Mouse (Mus musculus): ENCODE measurements around the gene Apol7e. TPM values are rescaled to one million over a fixed set of nuclear protein-coding genes. Genes with fewer than 3 reads are reported as not detected.
"Not testable (repeated sequence)": the region's sequence is repeated elsewhere in the genome, so short reads cannot be mapped to it uniquely, and the experiment has no call there.

Gene Apol7e
- polyA plus RNA-seq (2015; fragmentation: Nextera tagmentation; extraction: Ambion mirVana), result 0.12 TPM in 1 of 2 replicates, not detected in the other

GRCm38 (mm10) chr15:77698656-77699055 is at the start of gene Apol7e:
TSS of gene Apol7e (plus strand) at chr15:77698857.
- H3K27ac ChIP-seq; H3K9ac ChIP-seq; H3K4me1 ChIP-seq; H3K27me3 ChIP-seq; ATAC-seq (replicated peaks; ENCODE audit: low FRiP score); H3K4me2 ChIP-seq; H3K36me3 ChIP-seq; H3K4me3 ChIP-seq (replicated peaks); H3K9me3 ChIP-seq (replicated peaks): not testable (repeated sequence)
- 82% methylated on average over 4 of the region's 4 CpGs for WGBS

DNA sequence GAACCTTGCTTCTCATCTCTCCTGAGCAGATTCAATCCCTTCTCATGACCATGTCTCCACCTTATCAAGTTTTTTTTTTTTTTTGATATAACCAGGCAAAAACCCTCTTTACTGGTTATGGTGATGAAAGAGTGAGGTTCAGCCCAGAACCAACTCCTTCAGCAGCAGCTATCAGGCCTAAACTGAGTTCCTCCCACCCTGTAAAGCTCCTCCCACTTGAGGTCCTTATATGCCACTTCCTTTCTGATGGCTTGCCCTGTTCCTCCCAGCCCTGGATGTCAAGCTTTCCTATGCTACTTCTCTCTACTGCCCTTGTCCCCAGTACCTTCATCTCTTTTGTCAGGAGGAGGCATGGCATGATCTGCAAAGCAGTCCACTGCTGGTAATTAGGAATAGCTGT is 47.5 kb upstream of the Apol7e start:
- H3K9me3 ChIP-seq (replicated peaks); H3K4me3 ChIP-seq (replicated peaks): not testable (repeated sequence)

GRCm38 (mm10) chr15:77659773-77660172 is 38.9 kb upstream of the Apol7e start:
- 92% methylated on average over 1 of the region's 1 CpGs for WGBS
- not testable (repeated sequence) for H3K4me1 ChIP-seq; H3K27me3 ChIP-seq; H3K36me3 ChIP-seq; H3K4me2 ChIP-seq; H3K4me3 ChIP-seq (replicated peaks); H3K9ac ChIP-seq; ATAC-seq (replicated peaks; ENCODE audit: low FRiP score); H3K27ac ChIP-seq; H3K9me3 ChIP-seq (replicated peaks)

More for the DNA sequence above, 47.5 kb upstream of the Apol7e start:
- not testable (repeated sequence) for H3K27me3 ChIP-seq; H3K4me2 ChIP-seq; H3K4me1 ChIP-seq; H3K27ac ChIP-seq; H3K9ac ChIP-seq; ATAC-seq (replicated peaks; ENCODE audit: low FRiP score); H3K36me3 ChIP-seq

DNA sequence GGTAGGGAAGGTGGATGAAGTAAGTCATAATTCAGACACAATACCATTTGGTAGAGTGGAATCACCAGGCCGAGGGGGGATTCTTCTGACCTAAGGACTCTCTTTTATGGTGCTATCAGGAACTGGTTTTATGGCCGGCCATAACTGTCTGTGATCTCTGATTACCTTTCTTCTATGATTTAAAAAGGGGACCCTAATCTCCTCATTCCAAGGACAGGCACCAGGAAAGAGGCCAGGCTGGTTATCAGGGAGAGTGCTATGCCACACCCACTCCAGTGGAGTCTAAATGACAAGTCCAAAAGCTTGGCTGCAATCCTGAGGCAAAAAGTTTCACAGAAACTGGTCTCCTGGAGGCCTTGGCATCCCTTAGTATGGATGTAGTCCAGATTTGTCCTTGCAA is 36.8 kb upstream of the Apol7e start:
- not testable (repeated sequence) for H3K9ac ChIP-seq; H3K4me2 ChIP-seq; H3K27me3 ChIP-seq; H3K36me3 ChIP-seq; H3K4me1 ChIP-seq; H3K9me3 ChIP-seq (replicated peaks); ATAC-seq (replicated peaks; ENCODE audit: low FRiP score); H3K27ac ChIP-seq; H3K4me3 ChIP-seq (replicated peaks)
- 28% methylated on average over 2 of the region's 2 CpGs for WGBS

- not testable (repeated sequence) for H3K9me3 ChIP-seq (replicated peaks); H3K27me3 ChIP-seq; H3K27ac ChIP-seq; H3K4me3 ChIP-seq (replicated peaks); H3K9ac ChIP-seq; ATAC-seq (replicated peaks; ENCODE audit: low FRiP score); H3K4me1 ChIP-seq; H3K36me3 ChIP-seq; H3K4me2 ChIP-seq
- WGBS, result 81% methylated on average over 1 of the region's 1 CpGs
These were observed 24.6 kb upstream of the Apol7e start for GRCm38 (mm10) chr15:77674081-77674480.

GRCm38 (mm10) chr15:77683944-77684343 is 14.7 kb upstream of the Apol7e start:
- H3K4me2 ChIP-seq; H3K36me3 ChIP-seq; ATAC-seq (replicated peaks; ENCODE audit: low FRiP score); H3K27me3 ChIP-seq; H3K27ac ChIP-seq; H3K9ac ChIP-seq; H3K4me1 ChIP-seq; H3K4me3 ChIP-seq (replicated peaks); H3K9me3 ChIP-seq (replicated peaks): not testable (repeated sequence)
- 16% methylated on average over 11 of the region's 11 CpGs for WGBS

DNA sequence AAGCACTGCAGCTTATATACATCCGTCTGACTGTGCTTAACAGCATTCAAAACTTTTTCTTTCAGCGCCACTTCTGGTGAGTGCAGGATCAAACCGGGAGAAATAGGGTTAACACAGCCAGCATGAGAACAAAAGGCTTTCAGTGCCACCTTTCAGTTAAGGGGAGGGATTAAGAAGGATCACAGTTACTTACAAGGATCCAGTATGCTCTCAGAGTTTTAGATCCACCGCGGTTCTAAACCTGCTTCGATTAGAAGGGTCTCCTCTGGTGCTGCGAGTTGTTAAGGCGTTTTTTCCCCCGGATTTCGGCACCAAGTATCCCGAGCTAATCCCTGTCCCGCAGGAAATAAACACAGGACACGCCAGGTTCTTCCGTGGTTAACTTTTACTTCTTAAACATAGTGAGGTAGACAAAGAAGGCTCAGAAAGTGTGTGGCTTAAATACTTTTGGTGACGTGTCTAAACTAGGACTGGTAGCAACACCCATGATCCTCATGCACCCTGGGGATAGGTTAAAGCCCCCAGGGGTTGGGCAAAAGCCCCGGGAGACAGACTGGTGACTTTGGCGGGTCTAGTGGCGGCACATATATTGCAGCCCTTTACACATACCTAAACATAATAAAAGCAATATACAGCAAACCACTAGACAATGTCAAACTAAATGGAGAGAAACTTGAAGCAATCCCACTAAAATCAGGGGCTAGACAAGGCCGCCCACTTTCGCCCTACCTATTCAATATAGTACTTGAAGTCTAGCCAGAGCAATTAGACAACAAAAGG is 6.9 kb upstream of the Apol7e start:
- not testable (repeated sequence) for ATAC-seq (replicated peaks; ENCODE audit: low FRiP score); H3K27me3 ChIP-seq; H3K36me3 ChIP-seq; H3K9me3 ChIP-seq (replicated peaks); H3K4me1 ChIP-seq; H3K27ac ChIP-seq
- 8% methylated on average over 20 of the region's 20 CpGs for WGBS
- Histone ChIP-seq H3K9ac (peak overlapping the region; percentile 29; the same call in 1 of the 2 replicates), H3K4me2 (peak overlapping the region; percentile 58), H3K4me3 (replicated peaks) (peak overlapping the region; percentile 38)

- not testable (repeated sequence) for H3K36me3 ChIP-seq; H3K9me3 ChIP-seq (replicated peaks); H3K27me3 ChIP-seq; H3K4me3 ChIP-seq (replicated peaks); H3K4me1 ChIP-seq; H3K27ac ChIP-seq; ATAC-seq (replicated peaks; ENCODE audit: low FRiP score); H3K9ac ChIP-seq; H3K4me2 ChIP-seq
- 46% methylated on average over 11 of the region's 15 CpGs for WGBS
These were observed 3.9 kb upstream of the Apol7e start for GRCm38 (mm10) chr15:77694687-77695295.

- not testable (repeated sequence) for ATAC-seq (replicated peaks; ENCODE audit: low FRiP score); H3K36me3 ChIP-seq; H3K9me3 ChIP-seq (replicated peaks); H3K4me3 ChIP-seq (replicated peaks); H3K4me1 ChIP-seq; H3K4me2 ChIP-seq; H3K27ac ChIP-seq; H3K27me3 ChIP-seq; H3K9ac ChIP-seq
- 67% methylated on average over 3 of the region's 3 CpGs for WGBS
These were observed 6.6 kb downstream of the Apol7e start for GRCm38 (mm10) chr15:77705306-77705705.

DNA sequence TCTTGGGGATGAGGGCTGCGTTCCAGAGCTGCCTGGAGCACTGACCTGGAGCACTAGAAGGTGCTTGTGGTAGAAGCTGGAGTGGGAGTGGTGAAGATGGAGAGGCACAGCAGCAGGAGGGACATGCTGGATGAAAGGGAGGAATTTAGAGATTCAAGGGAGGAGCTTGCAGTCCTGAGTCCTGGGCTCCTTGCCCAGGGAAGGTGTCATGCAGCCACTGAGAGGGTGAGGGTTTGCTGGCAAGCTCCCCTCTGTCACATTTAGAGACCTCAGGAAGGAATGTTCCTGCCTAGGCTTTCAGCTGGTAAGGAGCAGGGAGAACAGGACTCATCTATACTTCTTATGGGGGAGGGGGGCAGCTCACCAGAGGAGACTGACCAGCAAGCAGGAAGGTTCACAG is 10.3 kb downstream of the Apol7e start:
- H3K4me2 ChIP-seq; H3K9ac ChIP-seq; ATAC-seq (replicated peaks; ENCODE audit: low FRiP score); H3K27ac ChIP-seq; H3K4me3 ChIP-seq (replicated peaks); H3K27me3 ChIP-seq; H3K9me3 ChIP-seq (replicated peaks); H3K36me3 ChIP-seq; H3K4me1 ChIP-seq: not testable (repeated sequence)
- 80% methylated on average over 1 of the region's 1 CpGs for WGBS

DNA sequence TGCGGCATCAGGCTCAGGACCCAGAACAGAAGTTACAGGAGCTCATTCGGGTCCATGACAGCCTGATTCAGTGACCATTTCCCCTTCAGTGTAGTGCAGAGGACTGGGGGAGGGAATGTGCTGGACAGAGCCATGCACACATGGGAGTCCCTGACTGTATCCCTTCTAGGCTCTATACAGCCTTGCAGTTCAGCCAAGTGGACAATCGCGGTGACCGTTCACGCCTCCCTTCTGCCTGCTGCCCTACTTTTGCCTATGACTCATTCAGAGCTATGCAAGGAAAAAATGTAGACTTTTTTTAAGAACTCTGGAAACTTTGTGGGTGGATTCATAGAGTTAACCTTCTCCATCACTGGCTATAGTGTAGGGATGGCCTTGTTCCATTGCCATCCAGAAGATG is 19.6 kb downstream of the Apol7e start:
- H3K27me3 ChIP-seq; H3K36me3 ChIP-seq; H3K9ac ChIP-seq; H3K27ac ChIP-seq; H3K4me3 ChIP-seq (replicated peaks); ATAC-seq (replicated peaks; ENCODE audit: low FRiP score); H3K4me1 ChIP-seq; H3K9me3 ChIP-seq (replicated peaks); H3K4me2 ChIP-seq: not testable (repeated sequence)
- 40% methylated on average over 2 of the region's 6 CpGs for WGBS

DNA sequence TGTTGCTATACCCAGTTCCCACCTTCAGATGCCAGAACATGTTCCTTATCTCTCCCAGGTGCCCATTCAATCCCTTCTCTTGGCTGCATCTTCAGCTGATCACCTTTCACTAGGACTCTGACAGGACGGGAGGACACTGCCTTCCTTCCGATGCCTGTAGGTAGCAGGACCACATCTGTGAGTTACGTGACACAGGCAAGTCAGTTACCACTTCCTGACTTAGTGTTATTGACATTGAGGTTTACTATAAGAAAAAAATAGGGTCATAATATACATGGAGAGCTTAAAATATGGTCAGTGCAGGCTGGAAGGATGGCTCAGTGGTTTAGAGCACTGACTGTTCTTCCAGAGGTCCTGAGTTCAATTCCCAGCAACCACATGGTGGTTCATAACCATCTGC is 22.9 kb downstream of the Apol7e start:
- H3K36me3 ChIP-seq; H3K9ac ChIP-seq; ATAC-seq (replicated peaks; ENCODE audit: low FRiP score); H3K4me3 ChIP-seq (replicated peaks); H3K27me3 ChIP-seq; H3K4me1 ChIP-seq; H3K4me2 ChIP-seq; H3K9me3 ChIP-seq (replicated peaks); H3K27ac ChIP-seq: not testable (repeated sequence)
- no CpG with 5 or more reads among the region's 3 CpGs for WGBS
